Mouse (Mus musculus): ENCODE measurements around the gene Prr7.
A peak's percentile ranks its signal among the peaks of the same experiment; 100 is the strongest.
"Not testable (repeated sequence)": the region's sequence is repeated elsewhere in the genome, so short reads cannot be mapped to it uniquely, and the experiment has no call there.

Gene Prr7

DNA sequence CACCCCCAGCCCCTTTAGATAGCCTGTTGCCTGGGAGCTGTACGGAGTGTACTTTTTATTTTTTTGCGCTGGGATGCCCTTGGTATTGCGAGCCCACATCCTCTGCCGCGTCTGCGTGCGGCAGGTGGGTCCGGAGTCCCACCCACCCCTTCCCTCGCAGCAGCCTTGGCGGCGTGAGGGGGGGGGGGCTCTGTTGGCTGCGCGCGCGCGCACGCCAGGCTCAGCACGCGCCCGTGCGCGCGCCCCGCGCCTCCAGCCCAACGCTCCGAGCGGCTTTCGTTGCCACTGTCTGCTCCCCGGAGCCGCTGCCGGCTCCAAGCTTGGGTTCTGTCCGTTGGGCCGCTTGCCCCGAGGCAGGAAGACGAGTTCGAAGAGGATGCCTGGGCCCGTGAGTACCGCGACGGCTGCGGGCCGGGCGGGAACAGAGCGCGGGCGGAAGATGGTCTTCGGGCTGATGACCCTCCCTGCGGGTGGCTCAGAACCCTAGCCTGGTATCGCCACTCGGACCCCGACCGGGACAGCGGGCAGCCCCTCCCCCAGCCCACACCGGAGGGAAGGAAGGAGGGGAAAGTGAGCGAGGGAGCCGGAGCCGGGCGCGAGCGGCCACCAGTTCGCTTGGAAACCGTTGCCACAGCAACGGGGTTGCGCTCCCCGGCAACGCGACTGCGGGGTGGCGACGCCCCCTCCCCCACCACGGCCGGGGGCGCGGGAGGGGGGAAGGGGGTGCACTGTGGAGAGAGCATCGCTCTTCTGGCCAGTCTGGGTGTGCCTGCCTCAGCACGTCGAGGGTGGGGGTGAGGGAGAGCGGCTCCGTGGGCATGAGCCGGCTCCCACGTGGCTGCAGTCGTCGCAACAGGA is at the start of gene Prr7:
Gene Prr7, plus strand, starts transcription at position 241 of the 858 bp plus-strand sequence.
- DNase-seq (ENCODE audit: low spot score in 2 of 2) = no peak

DNA sequence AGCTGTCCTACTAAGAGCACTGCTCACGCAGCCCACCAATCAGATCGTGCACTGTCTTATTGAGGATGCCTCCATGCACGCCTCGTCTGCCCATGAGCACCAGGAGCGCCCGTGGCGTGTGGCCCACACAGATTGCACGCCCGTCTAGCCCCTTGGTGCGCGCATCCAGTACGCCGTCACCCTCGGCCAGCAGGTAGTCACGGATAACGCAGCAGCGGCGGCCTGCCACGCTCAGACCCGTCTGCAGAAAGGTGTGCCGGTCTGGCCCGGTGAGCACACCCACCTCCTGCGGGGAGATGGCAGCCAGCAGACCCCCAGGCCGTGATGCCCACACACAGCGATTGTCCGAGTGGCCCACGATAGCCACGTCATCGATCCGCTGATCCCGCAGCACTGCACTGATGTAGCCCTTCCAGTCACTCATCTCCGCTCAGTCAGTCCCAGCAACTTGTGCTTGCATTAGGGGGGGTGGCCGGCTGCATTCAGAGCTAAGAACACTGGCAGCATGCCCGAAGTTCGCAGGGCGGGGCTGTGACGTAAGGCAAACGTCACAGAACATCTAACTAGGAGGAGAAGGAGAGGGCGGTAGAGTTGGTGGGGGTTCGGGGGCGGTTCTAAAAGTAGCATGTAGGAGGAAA is 49.2 kb upstream of the Prr7 start, which contains the start of gene Pfn3:
Gene Pfn3, minus strand, starts transcription at position 490 of the 638 bp plus-strand sequence.
- no peak for DNase-seq (ENCODE audit: low spot score in 2 of 2)

GRCm38 (mm10) chr13:55418004-55418403 is 46.1 kb upstream of the Prr7 start:
- DNase-seq (ENCODE audit: low spot score in 2 of 2) = peak; percentile 77 to 93

GRCm38 (mm10) chr13:55419142-55419541 is 44.9 kb upstream of the Prr7 start:
- no peak for DNase-seq (ENCODE audit: low spot score in 2 of 2)

GRCm38 (mm10) chr13:55420018-55420932 is 43.8 kb upstream of the Prr7 start:
- DNase-seq (ENCODE audit: low spot score in 2 of 2) = no peak

DNA sequence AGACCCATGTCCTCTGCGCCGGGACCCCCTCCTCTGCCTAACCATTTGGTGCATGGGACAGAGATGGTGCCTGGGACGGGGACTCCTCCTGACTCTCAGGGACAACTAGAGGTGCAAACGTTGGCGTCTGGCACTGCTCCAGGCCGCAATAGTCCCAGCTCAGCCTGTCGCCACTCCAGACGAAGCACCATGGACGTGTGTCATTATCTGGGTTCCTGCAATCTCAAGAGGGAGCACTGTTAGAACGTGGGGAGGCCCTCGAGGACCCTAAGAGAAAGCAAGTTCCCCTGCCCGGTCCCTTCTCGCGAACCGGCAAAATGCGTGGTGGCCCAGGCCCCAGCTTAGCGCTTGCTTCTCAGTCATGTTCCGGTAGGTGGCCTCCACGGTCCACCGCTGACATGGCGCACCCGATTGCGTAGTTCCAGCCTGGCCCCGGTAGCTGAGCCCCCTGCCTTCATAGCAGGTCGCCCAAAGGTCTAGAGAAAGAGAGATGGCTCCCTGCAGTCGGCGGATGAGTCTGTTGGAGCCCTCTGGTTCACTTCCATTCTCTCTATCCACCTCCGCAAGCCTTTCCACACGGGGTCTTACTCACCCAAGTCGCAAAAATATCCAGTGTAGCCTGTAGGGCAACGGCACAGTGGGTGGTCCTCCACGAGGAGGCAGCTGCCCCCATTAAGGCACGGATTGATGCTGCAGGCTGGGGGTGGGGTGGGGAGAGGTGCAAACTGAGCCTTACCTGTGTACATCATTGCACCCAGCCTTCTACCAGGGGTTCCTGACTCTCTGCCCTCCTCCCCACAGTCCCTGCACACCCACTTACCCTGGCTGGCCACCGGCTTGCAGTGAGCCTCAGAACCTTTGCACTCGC is 42.9 kb upstream of the Prr7 start:
- peak; percentile 49 to 72 for DNase-seq (ENCODE audit: low spot score in 2 of 2)

GRCm38 (mm10) chr13:55426613-55427012 is 37.5 kb upstream of the Prr7 start, which contains the start of gene F12:
TSS of gene F12 (minus strand) at chr13:55426793.
- DNase-seq (ENCODE audit: low spot score in 2 of 2) = no peak

- no peak for DNase-seq (ENCODE audit: low spot score in 2 of 2)
These were observed 34.7 kb upstream of the Prr7 start for GRCm38 (mm10) chr13:55429226-55429888.

DNA sequence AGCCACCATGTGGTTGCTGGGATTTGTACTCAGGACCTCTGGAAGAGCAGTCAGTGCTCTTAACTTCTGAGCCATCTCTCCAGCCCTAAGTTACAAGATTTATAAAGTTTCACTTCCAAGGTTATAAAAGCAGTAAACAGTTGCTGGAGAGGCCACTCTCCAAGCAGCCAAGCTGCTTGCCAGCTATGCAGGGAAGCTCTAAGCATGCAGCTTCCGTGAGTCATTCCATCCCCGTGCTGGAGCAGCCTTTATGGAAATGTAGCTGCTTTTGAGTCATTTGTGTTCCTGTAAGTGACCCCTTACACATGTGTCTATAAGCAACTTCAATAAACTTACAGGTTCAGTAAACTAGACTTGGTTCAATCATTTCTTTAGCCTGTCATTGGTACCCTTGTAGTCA is 33.5 kb upstream of the Prr7 start:
- DNase-seq (ENCODE audit: low spot score in 2 of 2) = no peak

DNA sequence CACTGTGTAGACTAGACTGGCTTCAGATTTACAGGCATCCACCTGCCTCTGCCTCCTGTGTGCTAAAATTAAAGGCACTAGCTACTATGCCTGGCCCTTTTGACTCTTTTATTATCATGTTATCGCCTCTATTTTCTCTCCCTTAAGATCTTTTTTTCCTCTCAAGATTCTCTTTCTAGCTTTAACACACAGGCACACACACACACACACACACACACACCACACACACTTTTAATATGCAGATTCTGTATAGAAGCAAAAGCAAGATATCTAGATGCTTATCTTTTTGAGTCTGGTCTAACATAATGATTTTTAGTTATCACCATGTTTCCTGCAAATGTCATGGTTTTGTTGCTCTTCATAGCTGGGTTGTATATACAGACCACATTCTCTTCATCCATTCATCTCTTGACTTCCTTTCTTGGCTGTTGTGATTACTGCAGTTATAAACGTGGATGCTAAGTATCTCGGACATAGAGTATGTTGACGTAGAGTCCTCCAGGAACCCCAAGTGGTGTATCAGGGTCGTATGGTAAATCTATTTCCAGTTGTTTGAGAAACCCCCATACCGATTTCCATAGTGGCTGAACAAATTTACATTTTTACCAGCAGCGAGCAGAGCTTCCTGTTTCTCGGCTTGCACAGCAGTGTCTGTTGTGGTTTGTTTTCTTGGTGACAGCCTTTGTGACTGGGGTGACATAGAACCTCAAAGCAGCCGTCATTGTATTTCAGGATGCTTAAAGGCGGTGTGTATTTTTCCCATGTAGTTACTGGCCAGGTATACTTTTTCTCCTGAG is 32.0 kb upstream of the Prr7 start:
- no peak for DNase-seq (ENCODE audit: low spot score in 2 of 2)

GRCm38 (mm10) chr13:55437111-55437629 is 26.9 kb upstream of the Prr7 start:
- not testable (repeated sequence) for DNase-seq (ENCODE audit: low spot score in 2 of 2)

DNA sequence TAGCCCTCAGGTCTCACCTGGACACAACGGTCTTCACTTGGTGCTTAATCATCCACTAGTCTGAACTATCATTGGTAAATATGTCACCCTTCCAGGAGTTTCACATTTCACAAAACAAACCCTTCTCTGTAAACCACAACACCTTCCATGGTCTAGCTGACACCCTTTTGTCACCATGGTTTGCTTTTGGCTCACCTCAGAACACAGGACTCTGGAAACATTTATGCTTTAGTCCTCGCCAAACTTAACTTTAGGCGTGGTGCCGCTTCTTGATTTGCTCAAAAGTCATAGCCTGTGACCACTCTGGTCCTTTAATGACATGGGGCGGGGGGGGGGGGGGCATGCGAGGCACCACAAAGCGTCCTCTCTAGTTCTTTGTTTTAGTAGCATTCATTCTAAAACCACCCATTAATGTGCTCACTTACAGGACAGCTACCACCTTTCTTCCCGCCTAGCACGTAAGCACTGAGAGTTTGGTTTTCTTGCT is 20.2 kb upstream of the Prr7 start:
- DNase-seq (ENCODE audit: low spot score in 2 of 2) = no peak

- peak in 1 of 2 experiments; percentile 84 for DNase-seq (ENCODE audit: low spot score in 2 of 2)
These were observed 19.7 kb upstream of the Prr7 start for GRCm38 (mm10) chr13:55444286-55444936.

DNA sequence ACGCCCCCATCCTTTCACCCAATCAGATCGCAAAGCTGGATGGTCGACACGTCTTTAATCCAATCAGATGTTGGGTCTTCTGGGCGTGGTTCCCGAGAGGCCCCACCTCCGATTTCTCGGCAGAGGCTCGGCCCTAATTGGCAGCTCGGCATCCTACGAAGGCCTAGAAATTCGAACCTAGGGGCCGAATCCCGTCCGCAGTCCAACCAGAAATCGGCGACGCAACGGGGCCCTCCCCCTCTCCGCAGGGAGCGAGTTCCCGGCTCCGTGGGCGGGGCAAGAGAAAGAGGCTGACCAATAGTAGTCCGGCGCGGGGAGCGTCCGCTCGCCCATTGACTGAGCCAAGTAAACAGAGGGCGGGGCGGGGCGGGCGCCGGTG is 19.1 kb upstream of the Prr7 start, which contains the start of gene Grk6:
Gene Grk6, plus strand, starts transcription at position 136 of the 379 bp plus-strand sequence.
- peak; percentile 99 to 100 for DNase-seq (ENCODE audit: low spot score in 2 of 2)

- DNase-seq (ENCODE audit: low spot score in 2 of 2) = no peak
These were observed 18.5 kb upstream of the Prr7 start for GRCm38 (mm10) chr13:55445361-55446091.

DNA sequence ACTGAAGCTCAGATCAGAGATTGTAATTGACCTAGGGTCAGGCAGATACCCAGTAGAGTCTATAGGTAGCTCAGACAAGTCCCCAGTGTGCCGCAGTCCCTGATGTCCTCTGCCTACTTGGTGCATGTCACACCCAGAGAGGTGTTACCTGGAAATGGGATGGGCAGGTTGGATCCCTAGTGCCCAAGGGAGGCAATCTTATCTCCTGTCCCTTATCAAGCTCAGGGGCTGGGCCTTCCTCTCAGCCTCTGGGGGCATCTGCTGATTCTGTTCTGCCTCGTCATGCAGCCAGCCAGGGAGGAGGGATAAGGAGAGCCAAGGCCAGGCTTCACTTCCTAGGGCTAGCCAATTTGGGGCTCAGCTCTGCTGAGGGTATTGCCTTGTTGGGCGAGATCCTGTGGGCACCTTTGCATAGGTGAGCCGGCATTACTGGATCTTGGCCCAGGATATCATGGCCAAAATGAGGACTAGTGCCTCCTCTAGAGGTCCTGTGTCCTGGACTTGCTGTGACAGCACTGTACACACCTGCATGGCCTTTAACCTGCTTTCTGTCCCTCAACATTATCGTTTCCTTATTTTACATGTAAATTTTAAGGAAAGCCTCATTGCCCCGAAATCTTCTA is 17.5 kb upstream of the Prr7 start:
- no peak for DNase-seq (ENCODE audit: low spot score in 2 of 2)

GRCm38 (mm10) chr13:55447543-55447943 is 16.5 kb upstream of the Prr7 start:
- DNase-seq (ENCODE audit: low spot score in 2 of 2) = no peak
